ENCODE assay signal across 17 mouse cellular contexts in the genomic region with DNA sequence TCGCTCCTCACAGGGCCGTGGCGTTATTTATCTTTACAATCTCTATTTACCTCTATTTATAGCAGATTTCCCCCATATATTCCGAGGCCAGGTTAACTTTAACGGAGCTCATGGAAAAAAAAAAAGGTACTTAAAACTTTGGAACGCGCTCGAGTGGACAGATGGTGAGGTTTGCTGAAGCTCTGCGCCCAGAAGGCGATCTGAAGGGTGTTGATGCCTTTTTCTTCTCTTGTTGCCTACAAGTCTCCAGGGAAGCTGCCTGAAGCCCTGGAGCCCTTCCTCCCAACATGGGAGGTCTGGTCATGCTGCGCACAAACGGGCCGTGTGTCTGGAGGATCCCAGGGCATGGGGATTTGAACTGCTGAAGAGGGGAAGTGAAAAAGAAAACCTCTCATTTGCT.
A peak's percentile ranks its signal among the peaks of the same experiment; 100 is the strongest.
DNase-seq lines count a peak whose midpoint lies in the region.
"Had no signal": no experiment of that assay in that cellular context is flagged by ENCODE, and none has a peak within 500 bp of the region (broad histone marks: within the 10 kb centered on the region; RNA-seq: fewer than 3 reads in every experiment).

No protein-coding gene starts in this region.

- intact Hi-C loops in left cerebral cortex, postnatal 14 days (cut with DNase I): no loop called here
- intact Hi-C loops in left cerebral cortex, postnatal 4 days (cut with DNase I): no loop called here
- intact Hi-C loops in heart, postnatal 25 days (cut with DNase I): no loop called here

- DNase-seq in frontal cortex, adult 2 months (ENCODE audit: extremely low spot score in 1 of 2, low spot score in 1 of 2): peak; percentile 24 to 62
- DNase-seq in frontal cortex, postnatal 14 days (ENCODE audit: low spot score in 2 of 2): no peak
- peak; percentile 35 to 51 for DNase-seq in left cerebral cortex, postnatal 14 days (ENCODE audit: low spot score in 2 of 2)
- DNase-seq in left cerebral cortex, postnatal 4 days: no peak
- peak; percentile 35 to 58 for DNase-seq in frontal cortex, postnatal 36 days (ENCODE audit: low spot score in 2 of 2)
- DNase-seq in right cerebral cortex, postnatal 36 days (ENCODE audit: low spot score in 2 of 2): peak; percentile 21 to 32
- DNase-seq in cerebellum, adult 11-12 months: no peak
- DNase-seq in heart, postnatal 25 days (ENCODE audit: low spot score): no peak
- DNase-seq: adrenal gland, adult 2 months; B cell, adult 2 months; cerebellum, adult 2 months; gastrocnemius, adult 2 months; heart, postnatal 36 days; kidney, adult 8-10 months; kidney, postnatal 10 days; lung, adult 18-20 months; lung, postnatal 10 days had no signal

Comparison
In these comparisons a context has a peak if more than half of its experiments do, and no peak if none do; other contexts are left out.
1. DNase-seq: peak in frontal cortex, adult 2 months (2 of 2), left cerebral cortex, postnatal 14 days (2 of 2), frontal cortex, postnatal 36 days (2 of 2) and right cerebral cortex, postnatal 36 days (2 of 2); none in frontal cortex, postnatal 14 days (0 of 2), left cerebral cortex, postnatal 4 days (single experiment), cerebellum, adult 11-12 months (single experiment) and heart, postnatal 25 days (single experiment).